Mouse (Mus musculus) urinary bladder, postnatal 4 days (tissue): ENCODE results near the gene Rtl8c.
A peak's percentile ranks its signal among the peaks of the same experiment; 100 is the strongest.
"Not testable (repeated sequence)": the region's sequence is repeated elsewhere in the genome, so short reads cannot be mapped to it uniquely, and the experiment has no call there.

ENCODE experiments used
- DNase-seq, 2 experiments: peaks; one replicate each; pipeline ENCODE4 v3.0.0; 2021 to 2022; ENCODE audit warnings: low spot score in 2 of 2

Gene Rtl8c

DNA sequence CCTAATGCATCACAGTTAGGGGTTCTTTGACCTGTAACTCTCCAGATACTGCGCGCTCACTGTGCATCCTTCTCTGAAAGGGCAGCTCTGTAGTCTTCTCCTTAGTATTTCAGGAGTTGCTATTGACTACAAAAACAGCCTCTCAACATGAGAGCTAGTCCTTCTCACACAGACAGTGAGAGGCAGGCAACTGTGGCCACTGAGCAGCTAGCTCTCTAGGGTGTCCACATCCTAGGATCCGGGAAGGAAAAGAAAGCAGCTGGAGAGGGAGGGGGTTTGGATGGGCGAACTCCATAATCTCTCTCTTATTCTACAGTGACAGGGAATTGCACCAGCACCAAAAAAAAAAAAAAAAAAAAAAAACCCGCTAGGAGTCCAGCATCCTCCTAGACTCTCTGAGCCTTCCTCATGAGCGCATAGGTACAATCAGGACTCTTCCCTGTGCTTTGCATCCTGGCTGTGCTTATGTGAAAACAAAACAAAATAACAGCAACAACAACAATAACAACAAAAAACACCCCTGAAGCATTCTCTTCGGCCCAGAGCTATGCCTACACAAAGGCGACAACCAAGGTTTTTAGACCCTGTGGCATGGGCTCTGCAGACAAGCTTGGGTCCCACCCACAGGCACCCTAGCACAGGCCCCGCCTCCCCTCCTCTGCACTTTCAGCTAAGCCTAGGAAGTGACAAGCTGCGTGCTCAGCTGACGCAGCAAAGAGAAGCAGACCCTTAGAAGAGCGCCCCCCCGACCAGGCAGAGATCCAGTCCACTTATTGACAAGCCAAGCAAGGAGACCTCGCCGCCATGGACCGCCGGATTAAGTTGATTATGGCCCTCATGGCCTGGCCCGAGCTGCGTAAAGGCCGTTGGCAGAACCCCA lies at the start of gene Rtl8c:
Gene Rtl8c, plus strand, starts transcription at position 791 of the 880 bp plus-strand sequence.
- DNase-seq: peak; percentile 24 to 62

DNA sequence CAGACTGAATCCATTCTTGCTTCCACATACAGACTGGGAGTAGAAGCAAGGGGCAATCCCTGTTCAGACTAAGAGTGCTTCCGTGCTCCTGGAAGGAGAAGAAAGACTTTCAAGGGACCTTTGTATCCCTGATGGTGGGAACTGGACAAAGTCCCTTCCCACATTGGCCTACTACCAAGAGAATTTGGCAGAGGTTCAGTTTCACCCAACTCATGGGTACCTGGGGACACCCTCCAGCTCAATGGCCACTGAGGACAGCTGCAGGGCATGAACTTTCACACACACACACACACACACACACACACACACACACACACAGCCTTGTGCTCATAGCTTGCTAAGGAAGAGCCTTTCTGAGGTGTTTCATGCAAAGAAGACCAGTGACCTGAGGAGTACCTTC lies 28.5 kb upstream of the Rtl8c start:
- no peak for DNase-seq

DNA sequence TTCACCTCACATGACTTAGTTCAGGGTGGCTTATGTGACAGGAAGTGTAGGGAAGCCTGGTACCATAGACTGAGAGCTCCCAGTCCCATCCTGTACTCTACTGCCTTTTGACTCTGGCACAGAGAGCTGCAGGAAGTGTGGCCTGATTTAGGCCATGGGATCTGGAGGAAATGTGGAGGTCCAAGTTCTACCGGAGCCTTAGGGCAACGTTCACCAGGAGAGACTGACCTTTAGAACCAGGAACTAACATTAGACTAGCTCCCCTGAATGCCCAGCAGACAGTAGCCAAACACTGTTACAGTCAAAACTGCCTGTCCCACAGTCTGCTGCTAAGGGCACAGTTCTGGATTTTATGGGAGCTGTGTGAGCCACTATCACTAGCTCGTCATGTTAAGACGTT lies 26.4 kb upstream of the Rtl8c start:
- not testable (repeated sequence) for DNase-seq

DNA sequence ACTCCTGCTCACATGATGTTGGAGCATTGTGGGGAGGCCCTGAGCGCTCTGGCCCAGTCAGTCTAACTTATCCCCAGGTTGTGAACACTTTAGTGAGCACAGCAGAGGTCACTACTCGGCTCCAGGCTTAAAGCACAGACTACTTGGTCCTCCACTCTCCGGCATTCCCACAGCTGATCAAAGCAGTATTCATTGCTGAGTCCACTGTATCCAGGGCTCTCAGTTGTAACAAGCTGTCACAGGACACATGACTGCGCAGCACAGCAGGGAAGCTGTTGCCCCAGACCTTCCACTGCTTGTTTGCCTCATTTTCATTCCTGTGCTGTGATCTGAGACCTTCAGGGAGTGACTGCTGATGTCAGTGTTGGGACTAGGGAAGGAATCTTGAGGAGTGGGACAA lies 24.4 kb upstream of the Rtl8c start:
- not testable (repeated sequence) for DNase-seq

DNA sequence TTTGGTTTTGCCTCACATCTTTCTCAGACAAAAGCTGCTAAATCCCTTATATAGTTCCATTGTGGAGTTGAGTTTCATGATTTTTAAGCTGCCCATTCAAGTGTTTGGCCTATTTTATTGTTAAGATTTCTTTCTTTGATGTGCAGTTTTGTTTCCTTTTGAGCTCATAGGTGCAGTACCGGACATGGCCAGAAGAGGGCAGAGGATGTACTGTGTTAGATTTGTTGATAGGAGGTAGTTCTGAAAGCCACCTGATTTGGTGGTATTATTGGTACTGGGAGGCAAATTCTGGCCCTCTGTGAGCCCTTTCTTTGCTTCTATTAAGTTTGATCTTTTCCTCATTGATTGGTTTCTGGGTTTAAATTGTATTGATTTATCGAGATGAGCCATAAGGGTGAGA lies 7.8 kb upstream of the Rtl8c start:
- DNase-seq: peak in 1 of 2 experiments; percentile 67

DNA sequence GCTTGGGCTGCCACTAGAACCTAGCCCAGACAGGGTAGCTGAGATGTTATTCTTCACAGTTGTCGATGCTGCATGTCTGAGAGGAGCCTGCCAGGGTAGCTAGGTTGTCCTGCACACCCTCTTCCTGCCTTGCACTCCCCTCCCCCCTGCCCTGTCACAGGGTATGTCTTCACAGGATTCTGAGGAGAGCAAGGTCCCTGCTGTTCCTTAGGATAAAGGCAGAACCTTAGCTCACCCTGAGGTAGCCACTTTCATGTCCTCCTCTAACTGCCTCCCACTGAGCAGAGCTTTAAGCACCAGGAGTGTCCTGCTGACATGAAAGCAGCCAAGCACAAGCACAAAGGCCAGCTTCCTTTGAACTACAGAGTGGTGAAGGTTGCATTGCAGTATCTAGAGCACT lies 1.7 kb upstream of the Rtl8c start:
- not testable (repeated sequence) for DNase-seq

DNA sequence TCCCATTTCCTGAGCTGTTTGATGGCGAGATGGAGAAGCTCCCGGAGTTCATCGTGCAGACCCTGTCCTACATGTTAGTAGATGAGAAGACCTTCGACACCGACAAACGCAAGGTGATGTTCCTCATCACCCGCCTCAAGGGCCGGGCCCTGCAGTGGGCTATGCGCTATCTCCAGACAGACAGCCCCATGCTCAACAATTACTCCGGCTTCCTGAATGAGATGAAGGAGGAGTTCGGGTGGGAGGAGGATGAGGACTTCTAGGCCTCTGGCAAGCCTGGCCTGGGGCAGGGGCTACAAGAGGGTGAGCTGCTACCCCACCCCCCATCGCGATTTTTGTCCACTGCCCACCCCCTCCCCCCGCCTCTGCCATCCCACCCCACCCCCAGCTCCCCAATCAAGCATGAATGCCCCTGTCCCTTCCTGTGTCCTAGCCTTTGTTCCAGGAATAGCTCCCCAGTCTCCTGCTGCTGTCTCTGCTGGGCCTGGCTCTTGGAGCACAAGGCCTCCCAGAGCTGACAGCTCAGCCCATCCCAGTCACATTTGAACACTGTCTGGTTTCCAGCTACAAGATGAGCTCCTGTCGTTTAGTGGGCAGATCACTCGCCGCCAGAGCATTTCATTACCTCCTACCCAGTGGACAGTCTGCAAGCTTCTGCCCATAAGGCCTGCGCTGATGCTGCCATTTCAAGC lies 436 bp downstream of the Rtl8c start:
- DNase-seq: no peak

DNA sequence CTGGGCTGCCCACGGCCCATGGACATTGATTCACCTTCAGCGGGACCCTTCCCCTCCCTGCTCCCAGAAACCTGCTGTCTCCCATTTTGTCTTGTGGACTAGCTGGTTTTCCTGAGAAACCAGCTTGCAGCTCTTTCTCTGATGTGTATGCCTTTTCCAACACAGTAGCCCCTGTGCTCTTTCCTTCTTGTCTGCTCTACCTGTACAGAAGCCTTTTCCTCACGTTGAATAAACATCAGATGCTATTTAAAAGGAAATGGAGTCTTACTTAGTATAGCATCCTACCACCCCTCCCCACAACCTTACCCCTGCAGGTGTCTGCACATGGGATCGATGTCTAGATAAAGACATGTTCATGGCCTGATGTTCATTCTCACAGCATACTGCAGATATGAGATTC lies 1.0 kb downstream of the Rtl8c start, which contains the start of gene Gm14597:
Gene Gm14597, minus strand, starts transcription at position 101 of the 400 bp plus-strand sequence.
- DNase-seq: not testable (repeated sequence)

DNA sequence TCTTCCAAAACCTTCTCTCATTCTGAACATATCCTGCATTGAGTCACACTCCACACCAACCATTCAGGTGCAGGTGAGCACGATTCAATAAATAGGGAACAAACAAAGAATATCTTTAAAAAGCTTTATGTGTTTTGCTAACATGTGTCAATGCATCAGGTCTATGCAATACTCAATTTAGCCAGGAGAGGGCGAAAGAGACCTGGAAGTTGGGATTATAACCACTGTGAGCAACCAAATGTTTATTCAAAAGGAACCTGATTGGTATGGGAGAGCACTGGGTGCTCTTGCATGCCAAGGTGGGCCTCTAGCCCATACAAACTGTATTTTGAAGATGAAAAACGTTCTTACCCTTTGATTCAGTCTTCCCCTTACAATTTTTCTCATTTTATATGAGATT lies 2.7 kb downstream of the Rtl8c start:
- DNase-seq: peak in 1 of 2 experiments; percentile 60

DNA sequence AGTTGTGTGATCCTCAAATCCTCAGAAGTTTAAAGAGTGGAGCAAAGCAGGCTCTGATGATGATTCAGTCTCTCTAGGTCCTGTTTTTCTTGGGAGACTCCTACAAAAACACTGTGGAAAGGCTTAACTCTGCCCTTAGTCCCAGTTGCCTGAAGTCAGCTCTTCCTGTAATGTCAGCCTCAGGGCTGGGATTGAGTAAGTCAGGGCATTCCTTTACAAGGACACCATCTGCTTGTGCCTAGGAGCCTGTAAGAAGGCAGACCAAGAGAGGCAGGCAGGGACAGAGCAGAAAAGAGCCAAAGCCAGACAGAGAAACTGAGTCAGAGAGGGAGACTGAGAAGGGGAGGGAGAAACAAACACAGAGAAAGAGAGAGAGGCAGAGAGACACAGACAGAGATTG lies 3.6 kb downstream of the Rtl8c start:
- DNase-seq: not testable (repeated sequence)

DNA sequence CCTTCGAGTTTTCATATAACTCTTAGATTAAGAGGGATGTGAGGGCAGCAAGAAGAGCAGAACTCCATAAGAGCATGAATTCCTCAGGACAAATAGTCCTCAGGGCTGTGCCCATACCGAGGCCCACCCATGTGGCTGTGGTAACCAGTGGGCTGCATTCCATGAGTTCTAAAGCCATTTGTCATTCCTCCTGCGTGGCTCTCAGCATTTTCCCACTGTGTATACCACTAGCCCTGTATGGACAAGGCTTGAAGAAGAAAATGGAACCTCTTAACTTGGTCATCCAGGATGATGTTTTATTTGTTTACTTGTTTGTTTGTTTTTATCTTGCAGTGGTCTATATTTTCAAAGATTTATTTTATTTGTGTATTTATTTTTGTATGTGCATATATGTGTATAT lies 30.3 kb downstream of the Rtl8c start:
- DNase-seq: not testable (repeated sequence)

DNA sequence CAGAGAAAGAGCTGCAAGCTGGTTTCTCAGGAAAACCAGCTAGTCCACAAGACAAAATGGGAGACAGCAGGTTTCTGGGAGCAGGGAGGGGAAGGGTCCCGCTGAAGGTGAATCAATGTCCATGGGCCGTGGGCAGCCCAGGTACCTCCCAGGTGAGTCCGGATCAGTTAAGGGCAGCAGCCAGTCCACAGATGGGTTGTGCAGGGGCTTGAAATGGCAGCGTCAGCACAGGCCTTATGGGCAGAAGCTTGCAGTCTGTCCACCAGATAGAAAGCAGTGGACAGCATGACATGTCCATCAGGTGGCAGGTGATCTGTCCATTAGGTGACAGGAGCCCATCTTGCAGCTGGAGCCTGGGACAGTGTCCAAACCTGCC lies 34.8 kb downstream of the Rtl8c start:
- not testable (repeated sequence) for DNase-seq

DNA sequence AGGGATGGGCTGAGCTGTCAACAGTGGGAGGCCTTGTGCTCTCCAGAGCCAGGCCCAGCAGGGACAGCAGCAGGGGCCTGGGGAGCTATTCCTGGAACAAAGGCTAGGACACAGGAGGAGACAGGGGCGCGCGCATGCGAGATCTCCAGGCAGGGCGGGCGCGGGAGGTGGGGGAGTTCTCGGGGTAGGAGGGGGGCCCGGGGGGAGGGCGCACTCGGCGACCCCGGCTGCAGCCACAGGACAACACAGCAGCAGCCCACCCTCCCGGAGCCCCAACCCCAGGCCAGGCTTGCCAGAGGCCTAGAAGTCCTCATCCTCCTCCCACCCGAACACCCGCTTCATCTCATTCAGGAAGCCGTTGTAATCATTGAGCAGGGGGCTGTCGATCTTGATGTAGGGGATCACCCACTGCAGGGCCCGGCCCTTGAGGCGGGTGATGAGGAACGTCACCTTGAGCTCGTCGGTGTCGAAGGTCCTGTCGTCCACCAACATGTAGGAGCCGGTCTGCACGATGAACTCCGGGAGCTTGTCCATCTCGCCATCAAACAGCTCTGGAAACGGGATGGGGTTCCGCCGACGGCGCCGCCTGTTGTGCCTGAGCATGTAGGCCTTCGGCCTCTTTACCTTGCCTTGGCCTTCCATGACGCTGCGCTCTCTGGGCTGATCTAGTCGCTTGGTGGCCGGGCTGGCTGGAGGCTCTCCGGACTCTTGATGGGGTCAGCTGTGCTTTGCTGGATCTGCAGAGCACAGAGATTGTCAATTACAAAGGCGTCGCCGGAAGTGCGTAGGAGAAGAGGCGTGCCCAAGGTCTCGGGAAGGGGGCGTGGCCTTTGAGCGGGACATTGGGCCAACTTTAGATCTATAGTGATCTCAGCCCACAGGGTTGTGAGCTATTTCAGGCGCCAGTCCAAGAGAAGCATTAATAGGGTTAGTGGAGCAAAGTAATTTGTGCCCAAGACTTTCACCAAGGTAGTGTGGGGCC lies 35.4 kb downstream of the Rtl8c start, which contains the start of gene Rtl8a:
Gene Rtl8a, minus strand, starts transcription at position 703 of the 982 bp plus-strand sequence.
- peak; percentile 64 to 85 for DNase-seq

DNA sequence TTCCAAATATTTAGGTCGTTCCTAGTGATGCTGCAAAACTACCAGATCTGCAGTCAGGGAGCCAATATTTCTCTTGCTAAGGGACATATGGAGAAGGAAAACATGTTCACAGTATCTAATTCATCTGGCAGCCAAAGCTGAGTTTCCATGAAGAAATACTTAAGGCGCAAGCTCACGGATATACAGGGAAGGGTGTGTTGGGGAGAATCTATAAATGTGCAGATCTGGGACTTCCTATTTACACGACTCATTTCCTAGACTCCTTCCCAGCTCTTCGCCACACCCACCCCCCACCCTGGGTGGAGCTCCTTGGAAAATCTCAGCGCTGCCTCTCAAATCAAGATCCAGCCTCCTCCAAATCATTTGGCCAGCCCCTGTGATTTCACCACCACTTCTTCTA lies 38.1 kb downstream of the Rtl8c start:
- no peak for DNase-seq

DNA sequence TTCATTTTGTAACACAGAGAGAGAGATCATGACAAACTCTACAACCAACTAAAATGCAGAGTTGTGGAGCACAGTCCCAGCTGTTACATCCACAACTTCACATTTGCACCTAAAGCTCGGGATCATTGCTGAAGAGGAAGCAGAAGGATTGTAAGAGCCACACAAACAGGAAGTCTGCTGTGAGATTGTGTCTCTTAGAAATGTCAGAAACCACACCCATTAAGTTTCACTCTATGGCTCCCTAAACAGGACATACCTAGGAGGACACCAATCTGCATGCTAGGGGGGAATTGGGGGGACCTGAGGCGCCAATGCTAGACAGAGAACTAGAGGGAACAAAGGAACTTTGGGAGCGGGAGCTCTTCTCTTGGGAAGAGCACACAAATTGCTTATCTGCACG lies 45.1 kb downstream of the Rtl8c start:
- not testable (repeated sequence) for DNase-seq
